Mouse (Mus musculus): ENCODE measurements at regions not wholly inside any gene's neighbourhood (a gene's known extent, or its start where the extent isn't known, plus 50 kb on each side); places are given as distances from the start of the nearest gene placed in this dataset.
"Not testable (repeated sequence)": the region's sequence is repeated elsewhere in the genome, so short reads cannot be mapped to it uniquely, and the experiment has no call there.

GRCm38 (mm10) chr4:84172841-84173240, 502.2 kb downstream of the Bnc2 start:
- no peak for DNase-seq

GRCm38 (mm10) chr4:84173441-84173840, 501.6 kb downstream of the Bnc2 start:
- DNase-seq: no peak

GRCm38 (mm10) chr4:84176457-84176856, 498.6 kb downstream of the Bnc2 start:
- DNase-seq: not testable (repeated sequence)

- no peak for DNase-seq
Observed at GRCm38 (mm10) chr4:84177827-84178226, 497.2 kb downstream of the Bnc2 start.

GRCm38 (mm10) chr4:84184436-84184835, 490.6 kb downstream of the Bnc2 start:
- no peak for DNase-seq

GRCm38 (mm10) chr4:84184844-84185243, 490.2 kb downstream of the Bnc2 start:
- DNase-seq: no peak

- no peak for DNase-seq
Observed at GRCm38 (mm10) chr4:84189315-84189714, 485.8 kb downstream of the Bnc2 start.

- no peak for DNase-seq
Observed at GRCm38 (mm10) chr4:84191303-84191702, 483.8 kb downstream of the Bnc2 start.

- DNase-seq: no peak
Observed at GRCm38 (mm10) chr4:84192301-84192700, 482.8 kb downstream of the Bnc2 start.

- DNase-seq: no peak
Observed at GRCm38 (mm10) chr4:84196732-84197131, 478.3 kb downstream of the Bnc2 start.

- no peak for DNase-seq
Observed at GRCm38 (mm10) chr4:84198176-84198575, 476.9 kb downstream of the Bnc2 start.

- no peak for DNase-seq
Observed at GRCm38 (mm10) chr4:84199181-84199656, 475.9 kb downstream of the Bnc2 start.

GRCm38 (mm10) chr4:84201001-84201400, 474.1 kb downstream of the Bnc2 start:
- no peak for DNase-seq

- DNase-seq: no peak
Observed at GRCm38 (mm10) chr4:84202231-84202630, 472.8 kb downstream of the Bnc2 start.

GRCm38 (mm10) chr4:84203680-84204079, 471.4 kb downstream of the Bnc2 start:
- DNase-seq: no peak

GRCm38 (mm10) chr4:84204777-84205176, 470.3 kb downstream of the Bnc2 start:
- no peak for DNase-seq

GRCm38 (mm10) chr4:84208175-84208574, 466.9 kb downstream of the Bnc2 start:
- no peak for DNase-seq

GRCm38 (mm10) chr4:84209538-84209937, 465.5 kb downstream of the Bnc2 start:
- DNase-seq: no peak

GRCm38 (mm10) chr4:84211311-84211875, 463.7 kb downstream of the Bnc2 start:
- no peak for DNase-seq

GRCm38 (mm10) chr4:84212004-84212403, 463.1 kb downstream of the Bnc2 start:
- no peak for DNase-seq

- DNase-seq: no peak
Observed at GRCm38 (mm10) chr4:84214523-84214922, 460.6 kb downstream of the Bnc2 start.

- DNase-seq: no peak
Observed at GRCm38 (mm10) chr4:84218961-84219360, 456.1 kb downstream of the Bnc2 start.

- no peak for DNase-seq
Observed at GRCm38 (mm10) chr4:84222057-84222717, 452.9 kb downstream of the Bnc2 start.

- DNase-seq: no peak
Observed at GRCm38 (mm10) chr4:84222805-84223335, 452.2 kb downstream of the Bnc2 start.

Data from right cerebral cortex, adult 18-20 months (tissue).